Mouse (Mus musculus) forebrain, embryonic 14.5 days (tissue): ENCODE data around the gene Prss57. TPM values are rescaled to one million over a fixed set of nuclear protein-coding genes. Genes with fewer than 3 reads are reported as not detected.
A peak's percentile ranks its signal among the peaks of the same experiment; 100 is the strongest.

Experiments used
- ATAC-seq: fragments of 200-750 bp; cut with Nextera tagmentation; 2 replicates; pipeline ENCODE4 v1.8.0; 2017; ENCODE audit warnings: mild to moderate bottlenecking, moderate library complexity
- DNase-seq: peaks from one replicate; pipeline ENCODE4 v3.0.0-alpha.2; 2015; ENCODE audit warnings: low spot score
- H3K27ac ChIP-seq: fragments of 300-500 bp; sonication (generic); 2 replicates; pipeline ENCODE4 v1.5.1; 2014; ENCODE audit warnings: low read depth, mild to moderate bottlenecking, control low read depth, low read length, moderate library complexity
- H3K27me3 ChIP-seq: fragments of 300-500 bp; sonication (generic); replicated peaks from 2 replicates; pipeline ENCODE4 v1.6.1; 2014; ENCODE audit warnings: low read length, control low read depth, mixed read lengths; ENCODE audit not compliant: control insufficient read depth, insufficient read depth
- H3K36me3 ChIP-seq: fragments of 300-500 bp; sonication (generic); 2 replicates; pipeline ENCODE4 v1.6.1; 2014; ENCODE audit warnings: low read length, control low read depth; ENCODE audit not compliant: control insufficient read depth, insufficient read depth
- H3K4me1 ChIP-seq: fragments of 300-500 bp; sonication (generic); 2 replicates; pipeline ENCODE4 v1.6.1; 2014; ENCODE audit warnings: antibody characterized with exemption, low read length, control low read depth; ENCODE audit not compliant: control insufficient read depth, insufficient read depth
- H3K4me2 ChIP-seq: fragments of 300-500 bp; sonication (generic); 2 replicates; pipeline ENCODE4 v1.6.1; 2014; ENCODE audit warnings: mild to moderate bottlenecking, control low read depth, low read length
- H3K4me3 ChIP-seq: fragments of 300-500 bp; sonication (generic); 2 replicates; pipeline ENCODE4 v1.5.1; 2014; ENCODE audit warnings: low read depth, low read length, control low read depth
- H3K9ac ChIP-seq: fragments of 300-500 bp; sonication (generic); 2 replicates; pipeline ENCODE4 v1.6.1; 2014; ENCODE audit warnings: mild to moderate bottlenecking, low read length, control low read depth, moderate library complexity
- H3K9me3 ChIP-seq: fragments of 300-500 bp; sonication (generic); replicated peaks from 2 replicates; pipeline ENCODE4 v1.6.1; 2016; ENCODE audit warnings: low read length, control low read depth, mixed read lengths; ENCODE audit not compliant: control insufficient read depth
- WGBS: fragments of 180-500 bp; shearing (Covaris S2); extraction: QIAGEN DNeasy Blood & Tissue Kit; methylation state at CpG from one replicate; pipeline ENCODE4 v1.1.7; 2014; 5-methylcytosine and 5-hydroxymethylcytosine counted together
- polyA plus RNA-seq: library from polyadenylated mRNA; unstranded; fragments of >200 nt; fragmentation: Nextera tagmentation; extraction: Ambion mirVana; gene quantifications from 2 replicates; pipeline ENCODE4 v1.2.1, GENCODE M21; 2014

Prss57 gene
- polyA plus RNA-seq, 1 experiment from 2014 or later: 0.37 TPM

- Histone ChIP-seq H3K9me3 (no peaks in the 10 kb centered on the region), H3K4me1 (peaks cover 14% of the 10 kb centered on the region), H3K9ac (no peak overlapping the region), H3K27me3 (no peaks in the 10 kb centered on the region), H3K4me2 (no peak overlapping the region), H3K36me3 (no peaks in the 10 kb centered on the region), H3K4me3 (no peak overlapping the region), H3K27ac (no peak overlapping the region)
- ATAC-seq: no peak
- DNase-seq: no peak
- WGBS: 79% methylated on average over 4 of the region's 4 CpGs
These were observed 21.4 kb downstream of the Prss57 start for GRCm38 (mm10) chr10:79769329-79769728.

- WGBS: under 1% methylated on average over 5 of the region's 5 CpGs
- Histone ChIP-seq H3K9ac (no peak overlapping the region), H3K9me3 (no peaks in the 10 kb centered on the region), H3K36me3 (no peaks in the 10 kb centered on the region), H3K4me2 (no peak overlapping the region), H3K4me1 (peaks cover 14% of the 10 kb centered on the region), H3K27me3 (no peaks in the 10 kb centered on the region), H3K4me3 (no peak overlapping the region), H3K27ac (no peak overlapping the region)
- DNase-seq (peak; percentile 81), ATAC-seq (no peak)
These were observed 22.4 kb downstream of the Prss57 start for GRCm38 (mm10) chr10:79768400-79768799.

GRCm38 (mm10) chr10:79767372-79768244 is 23.2 kb downstream of the Prss57 start:
- peak overlapping the region; percentile 90 for H3K27ac ChIP-seq
- DNase-seq: peak; percentile 97
- H3K27me3 ChIP-seq: no peaks in the 10 kb centered on the region
- no peaks in the 10 kb centered on the region for H3K36me3 ChIP-seq
- ATAC-seq: peak; percentile 87
- H3K4me3 ChIP-seq: peak overlapping the region; percentile 94
- H3K9me3 ChIP-seq: no peaks in the 10 kb centered on the region
- H3K9ac ChIP-seq: peak overlapping the region; percentile 50; the same call in 1 of the 2 replicates
- H3K4me1 ChIP-seq: peaks cover 14% of the 10 kb centered on the region
- 11% methylated on average over 40 of the region's 40 CpGs for whole genome bisulfite sequencing
- peak overlapping the region; percentile 80 for H3K4me2 ChIP-seq

- H3K27me3 ChIP-seq: no peaks in the 10 kb centered on the region
- peaks cover 9% of the 10 kb centered on the region for H3K36me3 ChIP-seq
- DNase-seq (peak; percentile 98), ATAC-seq (peak; percentile 90)
- peak within 1 kb of the TSS; percentile 90 for H3K27ac ChIP-seq
- H3K4me3 ChIP-seq: peak within 1 kb of the TSS; percentile 94
- WGBS: under 1% methylated on average over 74 of the region's 101 CpGs
- H3K4me1 ChIP-seq: peaks cover 14% of the 10 kb centered on the region
- peak within 1 kb of the TSS; percentile 96 for H3K9ac ChIP-seq
- no peaks in the 10 kb centered on the region for H3K9me3 ChIP-seq
- H3K4me2 ChIP-seq: peak within 1 kb of the TSS; percentile 80
These were observed 24.0 kb downstream of the Prss57 start, which contains the start of gene Rnf126 for GRCm38 (mm10) chr10:79766508-79767325. Gene Rnf126 (minus strand): TSS chr10:79766952.

- Histone ChIP-seq H3K36me3 (peaks cover 15% of the 10 kb centered on the region), H3K9me3 (no peaks in the 10 kb centered on the region), H3K27me3 (no peaks in the 10 kb centered on the region), H3K9ac (peak overlapping the region; percentile 96), H3K4me3 (peak overlapping the region; percentile 94), H3K27ac (peak overlapping the region; percentile 90; the same call in 1 of the 2 replicates), H3K4me2 (peak overlapping the region; percentile 80), H3K4me1 (peaks cover 14% of the 10 kb centered on the region)
- ATAC-seq: no peak
- DNase-seq: no peak
- WGBS: 14% methylated on average over 9 of the region's 16 CpGs
These were observed 24.7 kb downstream of the Prss57 start for GRCm38 (mm10) chr10:79766001-79766507.

- ATAC-seq: no peak
- no peak overlapping the region for H3K27ac ChIP-seq
- H3K9ac ChIP-seq: peak overlapping the region; percentile 96
- no peak for DNase-seq
- peaks cover 23% of the 10 kb centered on the region for H3K36me3 ChIP-seq
- WGBS: 71% methylated on average over 2 of the region's 2 CpGs
- peak overlapping the region; percentile 94 for H3K4me3 ChIP-seq
- H3K4me2 ChIP-seq: peak overlapping the region; percentile 80
- peaks cover 14% of the 10 kb centered on the region for H3K4me1 ChIP-seq
- no peaks in the 10 kb centered on the region for H3K9me3 ChIP-seq
- H3K27me3 ChIP-seq: no peaks in the 10 kb centered on the region
These were observed 25.5 kb downstream of the Prss57 start for GRCm38 (mm10) chr10:79765228-79765745.

- H3K4me1 ChIP-seq: peaks cover 14% of the 10 kb centered on the region
- no peak overlapping the region for H3K4me2 ChIP-seq
- no peak overlapping the region for H3K4me3 ChIP-seq
- no peaks in the 10 kb centered on the region for H3K9me3 ChIP-seq
- DNase-seq (no peak), ATAC-seq (no peak)
- peak overlapping the region; percentile 14; the same call in 1 of the 2 replicates for H3K9ac ChIP-seq
- no peak overlapping the region for H3K27ac ChIP-seq
- 85% methylated on average over 7 of the region's 7 CpGs for WGBS
- peaks cover 27% of the 10 kb centered on the region for H3K36me3 ChIP-seq
- no peaks in the 10 kb centered on the region for H3K27me3 ChIP-seq
These were observed 26.5 kb downstream of the Prss57 start for GRCm38 (mm10) chr10:79764234-79764633.

GRCm38 (mm10) chr10:79762875-79763274 is 27.9 kb downstream of the Prss57 start:
- Histone ChIP-seq H3K4me1 (peaks cover 11% of the 10 kb centered on the region), H3K27me3 (no peaks in the 10 kb centered on the region), H3K27ac (no peak overlapping the region), H3K9me3 (no peaks in the 10 kb centered on the region), H3K36me3 (peaks cover 40% of the 10 kb centered on the region), H3K4me3 (no peak overlapping the region), H3K9ac (no peak overlapping the region), H3K4me2 (no peak overlapping the region)
- no peak for DNase-seq
- WGBS: 87% methylated on average over 3 of the region's 3 CpGs
- ATAC-seq: no peak
